Mouse (Mus musculus): ENCODE measurements around the gene Polrmt.

The Polrmt gene

DNA sequence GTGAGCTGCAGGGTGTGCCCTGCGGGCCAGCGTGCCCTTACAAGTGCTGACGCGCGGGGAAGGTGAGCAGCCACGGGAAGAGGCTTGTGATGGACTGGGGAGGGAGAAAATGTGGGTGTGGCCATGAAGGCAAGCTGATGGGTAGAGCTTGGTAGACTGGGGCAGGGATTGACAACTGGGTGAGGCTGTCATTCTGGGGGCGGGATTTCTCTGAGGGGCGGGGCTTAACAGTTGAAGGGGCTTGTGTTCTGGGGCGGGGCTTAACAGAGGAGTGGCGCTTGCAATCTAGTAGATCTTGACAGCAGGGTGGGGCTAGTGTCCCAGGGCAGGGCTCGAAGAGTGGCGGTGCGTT lies 34.3 kb upstream of the Polrmt start:
- CTCF ChIA-PET: interaction anchor here (0.5 to 3.3 kb wide), 123 partner anchors 8 to 1591 kb away, joined by 3 to 75 read pairs (median 4); partner anchors contain the start of genes Palm (in 4 of the 4), Bsg (in 3 of the 4), Rnf126 (in 3 of the 4) and Med16 (in 2 of the 4)
- POLR2A ChIA-PET: interaction anchor here in 3 of 4 experiments (0.5 to 2.3 kb wide), 103 partner anchors 8 to 1726 kb away, joined by 3 to 26 read pairs (median 4); partner anchors contain the start of genes Ptbp1 (in 3 of the 3), Rnf126 (in 3 of the 3), Bsg (in 2 of the 3) and Med16 (in 2 of the 3)

DNA sequence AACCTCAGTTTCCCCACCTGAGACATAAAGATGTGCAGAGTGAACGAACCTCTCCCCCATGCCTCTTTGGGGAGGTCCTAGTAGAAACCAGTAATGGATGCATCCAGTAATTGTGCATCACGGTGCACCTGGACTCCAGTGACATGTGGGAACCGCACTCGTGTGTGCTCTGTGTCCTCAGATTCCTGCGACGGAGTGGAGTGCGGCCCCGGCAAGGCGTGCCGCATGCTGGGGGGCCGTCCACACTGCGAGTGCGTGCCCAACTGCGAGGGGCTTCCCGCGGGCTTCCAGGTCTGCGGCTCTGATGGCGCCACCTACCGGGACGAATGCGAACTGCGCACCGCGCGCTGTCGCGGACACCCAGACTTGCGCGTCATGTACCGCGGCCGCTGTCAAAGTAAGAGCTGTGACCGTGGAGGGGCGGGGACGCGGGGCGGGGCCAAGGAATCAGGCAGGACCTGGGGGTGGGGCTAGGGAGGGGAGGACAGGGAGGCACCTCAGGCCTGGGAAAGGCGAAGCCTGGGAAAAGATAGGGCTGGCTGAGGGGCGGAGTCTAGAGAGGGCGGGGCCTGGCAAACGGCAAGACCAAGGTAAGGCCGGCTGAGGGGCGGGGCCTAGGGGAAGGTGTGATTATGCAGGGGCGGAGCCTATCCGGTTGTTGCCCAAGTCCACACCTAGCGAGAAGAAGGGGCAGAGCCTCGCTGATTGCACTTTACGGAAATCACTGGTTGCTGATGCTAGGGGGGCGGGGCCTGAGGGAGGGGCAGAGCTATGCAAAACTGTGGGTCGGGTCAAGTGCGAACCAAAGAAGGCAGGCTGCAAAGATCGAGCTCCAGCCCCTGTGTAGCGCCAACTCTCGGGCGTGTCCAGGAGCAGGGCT lies 33.6 kb upstream of the Polrmt start:
- ChIA-PET POLR2A (interaction anchor here in 3 of 4 experiments (0.5 to 2.3 kb wide), 108 partner anchors 9 to 1725 kb away, joined by 3 to 26 read pairs (median 4); partner anchors contain the start of genes Ptbp1 (in 3 of the 3), Rnf126 (in 3 of the 3), Bsg (in 2 of the 3) and Med16 (in 2 of the 3)), CTCF (interaction anchor here (0.5 to 3.3 kb wide), 129 partner anchors 8 to 1590 kb away, joined by 3 to 75 read pairs (median 4); partner anchors contain the start of genes Palm (in 4 of the 4), Bsg (in 3 of the 4), Rnf126 (in 3 of the 4) and Med16 (in 2 of the 4))

DNA sequence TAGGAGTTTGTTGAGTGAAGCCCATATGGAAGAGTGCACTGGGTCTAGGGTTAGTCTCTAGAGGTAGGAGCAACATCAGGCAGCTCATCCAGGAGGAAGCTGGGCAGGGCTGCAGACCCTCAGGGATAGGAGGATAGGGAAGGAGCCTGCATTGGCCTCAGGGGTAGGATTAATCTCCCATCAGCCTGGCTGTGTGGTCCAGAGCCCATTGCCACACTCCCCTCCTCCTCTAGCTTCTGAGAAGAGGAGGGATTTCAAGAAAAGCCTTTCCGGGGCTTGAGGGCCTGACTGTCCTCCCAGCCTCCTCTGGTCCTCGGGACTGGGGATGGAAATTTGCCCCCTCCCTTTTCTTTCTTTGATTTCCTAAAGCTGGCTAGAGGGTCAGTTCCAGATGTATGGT lies 32.8 kb upstream of the Polrmt start:
- ChIA-PET CTCF (interaction anchor here (1.0 to 2.4 kb wide), 10 partner anchors 9 to 106 kb away, joined by 3 to 58 read pairs (median 6); partner anchors contain the start of genes Misp (in 1 of the 4) and Rnf126 (in 1 of the 4)), POLR2A (interaction anchor here in 3 of 4 experiments (0.5 to 2.3 kb wide), 9 partner anchors 8 to 513 kb away, joined by 3 to 14 read pairs (median 8); partner anchors contain the start of genes Bsg (in 1 of the 3) and Rps15 (in 1 of the 3))

DNA sequence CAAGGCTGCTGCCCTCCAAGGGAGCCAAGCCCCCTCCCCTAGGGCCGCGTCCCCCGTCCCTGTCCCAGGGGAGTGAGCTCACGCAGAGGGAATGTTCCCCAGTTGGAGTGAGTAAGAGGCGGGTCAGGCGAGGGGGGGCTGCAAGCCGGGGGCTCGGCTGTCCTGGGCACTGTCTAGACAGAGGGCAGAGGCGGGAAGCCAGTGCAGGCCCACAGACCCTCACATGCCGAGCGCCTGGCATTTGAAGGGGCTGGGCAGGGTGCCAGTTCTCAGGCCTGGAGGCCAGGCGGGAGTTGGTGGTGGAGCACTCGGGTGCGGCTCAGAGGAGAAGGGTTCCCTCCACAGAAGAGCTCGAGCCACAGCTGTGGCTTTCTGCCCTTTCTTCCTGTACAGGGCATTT lies 31.6 kb upstream of the Polrmt start:
- ChIA-PET POLR2A (interaction anchor here in 3 of 4 experiments (0.5 to 1.6 kb wide), 7 partner anchors 9 to 74 kb away, joined by 3 to 6 read pairs (median 4); partner anchors contain the start of gene Bsg (in 1 of the 3)), CTCF (interaction anchor here (0.5 to 1.8 kb wide), 17 partner anchors 8 to 1852 kb away, joined by 3 to 10 read pairs (median 4); partner anchors contain the start of genes Madcam1 (in 1 of the 4), Med16 (in 1 of the 4) and Wdr18 (in 1 of the 4))

DNA sequence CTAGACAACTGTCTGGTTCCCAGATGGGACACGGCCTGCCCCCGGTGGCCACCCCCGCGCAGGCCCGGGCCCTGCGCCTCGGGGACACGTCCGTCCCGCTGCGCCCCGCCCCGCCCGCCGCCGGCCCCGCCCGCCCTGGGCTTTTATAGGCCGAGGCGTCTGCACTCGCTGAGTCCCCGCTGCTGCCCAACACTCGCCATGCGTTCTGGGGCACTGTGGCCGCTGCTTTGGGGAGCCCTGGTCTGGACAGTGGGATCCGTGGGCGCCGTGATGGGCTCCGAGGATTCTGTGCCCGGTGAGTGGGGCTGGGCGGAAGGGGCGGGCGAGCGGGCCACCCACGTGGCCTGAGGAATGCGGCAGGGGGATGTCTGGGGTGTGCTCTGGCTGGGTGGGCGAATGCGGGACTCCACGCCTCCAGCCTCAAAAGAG lies 30.7 kb upstream of the Polrmt start, which contains the start of gene Fstl3:
Gene Fstl3 (plus strand): TSS at position 170 of the 429 bp plus-strand sequence.
- CTCF ChIA-PET: interaction anchor here in 2 of 4 experiments (0.6 to 1.8 kb wide), 13 partner anchors 8 to 401 kb away, joined by 3 to 10 read pairs (median 4); partner anchors contain the start of genes Med16 (in 1 of the 2), Misp (in 1 of the 2) and Wdr18 (in 1 of the 2)
- POLR2A ChIA-PET: interaction anchor here in 3 of 4 experiments (0.5 to 1.8 kb wide), 7 partner anchors 8 to 390 kb away, joined by 3 to 6 read pairs (median 4); partner anchors contain the start of gene Bsg (in 1 of the 3)

DNA sequence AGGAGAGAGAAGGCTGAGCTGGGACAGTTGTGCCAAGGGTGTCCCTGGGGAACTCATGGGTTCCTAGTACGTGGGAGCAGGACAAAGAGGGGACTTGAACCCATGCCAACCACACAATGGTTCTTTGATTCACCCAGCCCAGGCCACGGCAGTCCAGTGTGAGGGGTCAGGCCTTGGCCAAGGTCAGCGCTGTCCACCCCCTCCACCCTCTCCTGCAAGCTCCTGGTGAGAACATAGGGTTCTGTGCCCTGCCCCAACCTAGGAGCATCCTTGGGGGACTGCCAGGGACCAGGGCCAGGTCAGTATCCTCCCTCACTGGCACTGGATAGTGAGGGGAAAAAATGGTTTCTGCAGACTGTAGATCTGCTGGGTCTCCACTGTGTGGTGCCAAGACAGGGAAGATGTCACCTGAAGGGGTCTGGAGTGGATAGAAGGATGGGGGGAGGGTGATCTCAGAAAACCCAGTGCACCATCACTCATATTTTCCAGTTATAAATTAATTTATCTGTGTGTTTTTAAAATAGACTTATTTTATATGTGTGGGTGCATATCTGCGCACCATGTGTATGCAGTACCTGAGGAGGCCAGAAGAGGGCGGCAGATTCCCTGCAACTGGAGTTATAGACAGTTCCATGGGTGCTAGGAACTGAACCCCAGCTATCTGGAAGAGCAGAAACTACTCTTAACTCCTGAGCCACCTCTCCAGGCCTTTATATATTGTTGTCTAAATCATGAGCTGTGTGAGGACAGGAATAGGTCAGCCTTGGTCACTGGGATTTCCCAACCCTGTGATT lies 28.3 kb upstream of the Polrmt start:
- ChIA-PET POLR2A (interaction anchor here in 2 of 4 experiments (0.5 to 1.1 kb wide), 3 partner anchors 27 to 152 kb away, joined by 3 to 9 read pairs (median 4); partner anchors contain the start of gene Bsg (in 1 of the 2)), CTCF (interaction anchor here (0.6 to 2.3 kb wide), 7 partner anchors 14 to 115 kb away, joined by 3 to 10 read pairs (median 4); no protein-coding TSS in a partner anchor)

DNA sequence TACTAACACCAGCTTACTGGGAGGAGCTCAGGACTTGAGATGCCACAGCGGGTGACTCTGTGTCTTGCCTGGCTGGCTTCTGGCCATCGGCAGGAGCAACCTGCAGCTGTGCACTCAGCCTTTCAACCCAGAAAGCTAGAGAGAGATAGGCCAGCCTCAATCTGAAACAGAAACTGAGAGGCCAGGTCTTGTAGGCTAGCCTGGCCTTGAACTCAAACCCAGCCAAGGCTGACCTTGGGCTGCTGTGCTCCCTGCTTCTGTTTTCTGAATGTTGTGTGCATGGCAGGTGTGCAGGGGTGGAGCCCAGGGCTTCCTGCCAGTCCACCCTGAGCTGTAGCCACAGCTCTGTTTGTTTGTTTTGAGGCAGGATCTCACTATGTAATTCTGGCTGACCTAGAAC lies 26.8 kb upstream of the Polrmt start:
- POLR2A ChIA-PET: interaction anchor here in 3 of 4 experiments (0.6 to 1.4 kb wide), 5 partner anchors 11 to 1146 kb away, joined by 3 to 7 read pairs (median 3); partner anchors contain the start of genes Bsg (in 1 of the 3) and Med16 (in 1 of the 3)
- CTCF ChIA-PET: interaction anchor here in 2 of 4 experiments (0.7 to 2.0 kb wide), 15 partner anchors 9 to 187 kb away, joined by 3 to 7 read pairs (median 3); partner anchors contain the start of gene Palm (in 2 of the 2)

DNA sequence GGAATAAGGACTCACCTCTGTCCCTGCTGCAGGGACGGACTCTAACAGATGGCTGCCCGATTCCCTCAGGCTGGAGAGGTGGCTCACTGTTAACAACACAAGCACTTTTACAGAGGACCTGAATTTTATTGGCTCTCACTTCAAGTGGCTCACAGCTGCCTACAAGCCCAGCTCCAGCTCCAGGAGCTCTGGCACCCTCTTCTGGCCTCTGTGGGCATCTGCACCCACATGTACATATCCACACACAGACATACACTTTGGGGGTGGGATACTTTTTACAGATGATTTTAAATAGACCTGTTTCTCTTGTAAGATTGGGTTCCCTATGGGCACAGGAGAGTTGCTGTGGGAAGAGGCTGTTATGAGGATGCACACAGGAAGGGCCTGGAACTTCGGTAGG lies 25.9 kb upstream of the Polrmt start:
- CTCF ChIA-PET: interaction anchor here in 3 of 4 experiments (0.6 to 2.0 kb wide), 17 partner anchors 8 to 1633 kb away, joined by 3 to 9 read pairs (median 3); partner anchors contain the start of gene Palm (in 1 of the 3)
- POLR2A ChIA-PET: interaction anchor here in 2 of 4 experiments (0.6 to 1.4 kb wide), 3 partner anchors 12 to 396 kb away, joined by 3 to 4 read pairs (median 3); partner anchors contain the start of gene Med16 (in 1 of the 2)

DNA sequence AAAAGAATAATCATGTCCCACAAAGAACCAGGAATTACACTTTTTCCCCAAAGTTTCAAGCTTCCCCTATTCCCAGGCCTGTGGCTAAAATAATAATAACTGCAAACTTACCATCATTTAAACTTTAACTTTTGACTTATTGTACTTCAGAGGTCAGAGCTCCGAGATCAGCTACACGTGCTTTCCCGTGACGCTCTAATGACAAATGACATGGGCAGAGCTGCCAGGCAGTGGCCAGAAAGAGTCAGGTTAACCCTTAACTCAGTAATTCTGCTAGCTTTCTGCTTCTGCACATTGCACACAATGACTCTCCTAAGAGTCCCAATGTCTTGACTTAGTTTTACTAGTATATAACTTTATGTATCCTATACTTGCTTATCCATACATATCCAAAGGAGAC lies 22.9 kb upstream of the Polrmt start:
- CTCF ChIA-PET: interaction anchor here (0.6 to 4.5 kb wide), 22 partner anchors 8 to 329 kb away, joined by 3 to 58 read pairs (median 6); partner anchors contain the start of genes Palm (in 2 of the 4), Bsg (in 1 of the 4) and Fstl3 (in 1 of the 4)
- POLR2A ChIA-PET: interaction anchor here in 3 of 4 experiments (0.6 to 2.0 kb wide), 12 partner anchors 9 to 1281 kb away, joined by 3 to 11 read pairs (median 4); partner anchors contain the start of genes Ptbp1 (in 2 of the 3), Cdc34 (in 1 of the 3) and Polrmt (in 1 of the 3)

DNA sequence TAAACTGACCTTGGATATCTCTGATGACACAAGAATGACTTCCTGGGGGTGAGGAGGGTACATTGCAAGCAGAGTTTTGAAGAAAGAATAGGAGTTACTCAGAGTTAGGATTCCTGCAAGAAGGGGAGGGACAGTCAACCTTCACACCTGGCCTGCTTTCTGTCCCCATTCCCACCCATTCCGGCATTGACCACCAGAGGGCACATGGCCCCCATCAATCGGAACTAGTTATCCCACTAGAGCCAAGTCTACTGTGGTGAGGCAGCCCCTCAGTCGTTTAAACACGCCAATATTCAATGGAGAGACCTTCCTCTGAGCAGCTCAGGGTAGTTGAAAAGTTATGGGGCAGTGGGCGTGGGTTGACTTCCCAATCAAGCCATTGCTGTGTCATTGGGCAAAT lies 22.0 kb upstream of the Polrmt start:
- ChIA-PET CTCF (interaction anchor here (0.5 to 4.5 kb wide), 30 partner anchors 9 to 1733 kb away, joined by 3 to 58 read pairs (median 4); partner anchors contain the start of genes Palm (in 2 of the 4), Bsg (in 1 of the 4), Fstl3 (in 1 of the 4) and Gm26602 (in 1 of the 4)), POLR2A (interaction anchor here (0.6 to 2.0 kb wide), 18 partner anchors 10 to 86 kb away, joined by 3 to 18 read pairs (median 4); partner anchors contain the start of genes Ptbp1 (in 2 of the 4), Cdc34 (in 1 of the 4), Fgf22 (in 1 of the 4) and Polrmt (in 1 of the 4))

DNA sequence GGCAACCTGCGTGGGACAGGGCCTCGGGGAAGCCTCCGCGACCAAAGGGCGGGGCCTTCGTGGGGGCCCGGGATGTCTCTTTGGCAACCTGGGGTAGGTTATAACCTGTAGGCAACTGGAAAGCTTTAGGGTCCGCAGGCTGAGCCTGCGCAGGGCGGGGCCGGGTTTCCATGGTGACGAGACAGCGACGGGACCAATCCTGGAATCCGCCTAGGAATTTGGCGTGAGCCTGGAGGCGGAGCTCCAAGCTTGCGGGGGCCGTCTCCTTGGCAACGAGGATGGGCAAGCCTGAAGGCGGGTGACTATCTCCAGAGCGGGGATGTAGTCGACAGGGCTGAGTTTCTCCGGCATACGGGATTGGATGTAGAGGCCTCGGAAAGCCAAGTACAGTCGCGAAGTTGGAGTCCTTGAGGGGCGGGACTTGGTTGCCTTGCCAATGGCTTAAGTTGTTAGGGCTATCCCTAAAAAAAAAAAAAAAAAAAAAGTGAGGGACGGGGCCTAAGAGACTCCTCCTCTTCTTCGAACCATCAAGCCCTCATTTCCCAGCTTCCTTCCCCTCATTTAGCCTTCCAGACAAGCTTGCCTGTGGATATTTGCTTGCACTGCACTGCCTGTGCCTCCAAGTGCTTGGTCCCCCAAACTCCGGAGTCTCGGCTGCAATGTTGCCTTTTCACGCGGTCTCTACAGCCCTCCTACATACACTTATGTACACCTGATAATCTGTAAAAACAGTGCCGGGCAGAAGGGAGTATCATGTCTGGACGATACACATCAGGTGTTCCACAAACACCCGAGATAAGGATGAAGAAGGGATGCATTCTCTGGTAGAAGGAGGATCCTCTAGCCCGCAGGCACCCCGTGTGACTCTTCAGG lies 21.2 kb upstream of the Polrmt start:
- POLR2A ChIA-PET: interaction anchor here in 3 of 4 experiments (0.5 to 2.6 kb wide), 38 partner anchors 9 to 504 kb away, joined by 3 to 18 read pairs (median 4); partner anchors contain the start of genes Ptbp1 (in 3 of the 3), Med16 (in 2 of the 3), Bsg (in 1 of the 3) and Fgf22 (in 1 of the 3)
- CTCF ChIA-PET: interaction anchor here (0.5 to 4.5 kb wide), 48 partner anchors 9 to 909 kb away, joined by 3 to 58 read pairs (median 3); partner anchors contain the start of genes Palm (in 2 of the 4), Abhd17a (in 1 of the 4), Arid3a (in 1 of the 4) and C2cd4c (in 1 of the 4)

DNA sequence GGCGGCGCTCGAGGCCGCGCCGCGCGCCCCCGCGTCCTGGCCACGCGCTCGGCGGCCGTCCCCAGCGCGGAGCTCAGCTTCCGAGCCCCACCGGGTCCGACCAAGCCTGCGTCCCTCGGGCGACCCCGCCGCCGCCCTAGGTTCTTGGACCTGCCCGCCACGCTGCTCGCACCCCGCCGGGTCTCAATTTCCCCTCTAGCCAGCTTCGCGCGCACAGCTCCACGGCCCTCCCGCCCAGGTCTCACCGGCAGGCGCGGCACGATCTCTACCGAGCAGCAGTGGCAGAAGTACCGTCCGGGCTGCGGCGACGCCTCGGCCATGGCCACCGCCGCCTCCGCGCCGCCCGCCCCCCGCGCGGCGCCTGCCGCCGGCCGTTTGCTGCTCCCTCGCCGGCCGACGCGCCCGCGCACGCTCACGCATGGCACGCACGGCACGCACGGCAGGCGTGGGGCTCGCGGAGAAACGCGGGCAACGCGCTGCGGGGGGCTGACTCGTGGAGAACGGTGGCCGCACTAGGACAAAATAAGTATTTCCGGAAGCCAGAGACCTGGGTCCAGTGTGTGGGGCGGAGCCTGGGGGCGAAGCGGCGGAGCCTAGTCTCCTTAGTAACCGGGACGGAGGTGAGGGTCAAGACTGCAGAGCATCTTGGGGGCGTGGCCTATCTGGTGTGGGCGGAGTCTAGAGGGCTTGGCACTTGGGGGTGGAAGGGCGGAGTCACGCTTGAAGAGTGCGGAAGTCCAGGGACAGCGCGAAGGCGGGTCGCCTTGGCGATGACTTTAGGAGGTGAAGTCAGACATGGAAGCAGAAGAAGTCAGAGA lies 20.3 kb upstream of the Polrmt start, which contains the start of gene Rnf126:
Gene Rnf126 (minus strand): TSS at position 445 of the 818 bp plus-strand sequence.
- CTCF ChIA-PET: interaction anchor here (0.5 to 4.5 kb wide), 49 partner anchors 10 to 1115 kb away, joined by 3 to 58 read pairs (median 3); partner anchors contain the start of genes Palm (in 2 of the 4), Abhd17a (in 1 of the 4), Arid3a (in 1 of the 4) and C2cd4c (in 1 of the 4)
- POLR2A ChIA-PET: interaction anchor here (0.6 to 2.6 kb wide), 48 partner anchors 10 to 1708 kb away, joined by 3 to 18 read pairs (median 5); partner anchors contain the start of genes Polrmt (in 3 of the 4), Fgf22 (in 2 of the 4), Med16 (in 2 of the 4) and Ptbp1 (in 2 of the 4)

DNA sequence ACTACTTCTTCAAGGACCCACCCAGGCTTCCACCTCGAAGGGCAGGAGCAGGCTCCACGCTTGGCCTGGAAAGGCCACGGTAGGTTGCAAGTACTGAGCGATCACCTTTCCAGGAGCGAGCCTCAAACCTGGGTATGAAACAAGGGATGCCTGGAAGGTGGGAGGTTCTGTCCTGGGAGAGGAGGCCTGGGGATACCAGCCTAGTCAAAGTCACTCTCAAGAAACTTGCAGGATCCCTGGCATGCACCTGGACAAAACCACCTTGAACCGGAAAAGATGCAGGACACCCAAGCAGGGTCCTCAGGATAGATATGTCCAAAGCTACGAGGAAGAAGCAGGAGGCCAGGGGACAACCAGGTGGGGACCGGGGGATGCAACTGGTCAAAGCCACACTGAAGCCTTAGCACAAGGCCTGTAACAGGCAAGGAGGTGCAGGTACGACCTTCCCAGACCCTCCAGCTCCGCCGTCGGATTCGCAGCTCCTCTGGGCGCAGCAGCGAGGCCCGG lies 19.7 kb upstream of the Polrmt start:
- POLR2A ChIA-PET: interaction anchor here (0.6 to 2.6 kb wide), 28 partner anchors 10 to 328 kb away, joined by 3 to 17 read pairs (median 4); partner anchors contain the start of genes Polrmt (in 3 of the 4), Fgf22 (in 2 of the 4), Ptbp1 (in 2 of the 4) and Bsg (in 1 of the 4)
- CTCF ChIA-PET: interaction anchor here (0.5 to 4.5 kb wide), 13 partner anchors 11 to 1115 kb away, joined by 3 to 58 read pairs (median 4); partner anchors contain the start of genes Fgf22 (in 1 of the 4), Gm26602 (in 1 of the 4), Med16 (in 1 of the 4) and Polrmt (in 1 of the 4)

Data from embryonic stem cell, embryonic (primary cell).